Mouse (Mus musculus): ENCODE data around the gene Lap3. TPM values are rescaled to one million over a fixed set of nuclear protein-coding genes. Genes with fewer than 3 reads are reported as not detected.

The Lap3 gene
- polyA plus RNA-seq, 1 experiment: 14.7 TPM

DNA sequence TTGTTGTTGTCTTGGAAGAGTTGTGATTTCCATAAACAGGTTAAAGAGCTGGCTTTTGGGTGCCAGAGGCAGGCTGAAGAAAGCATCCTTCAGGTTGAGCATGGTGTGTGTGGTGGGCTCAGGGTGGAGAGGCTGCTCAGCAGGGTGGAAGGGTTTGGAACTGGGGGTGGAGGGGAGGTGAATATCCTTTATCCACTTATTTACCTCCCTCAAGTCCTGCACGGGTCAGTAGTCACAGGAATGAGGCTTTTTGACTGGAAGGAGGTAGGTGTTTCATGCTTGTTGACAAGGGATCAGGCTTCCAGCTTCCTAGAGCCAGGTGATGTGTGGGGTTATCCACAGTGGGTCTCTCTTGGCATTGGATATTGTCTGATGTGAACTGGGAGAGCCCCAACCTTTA is 21.4 kb downstream of the Lap3 start:
- TF ChIP-seq POLR2A (IDR thresholded peaks at IDR 0.05; ENCODE audit: control insufficient read depth, low read depth, low read length) (no peak), CTCF (IDR thresholded peaks at IDR 0.05; ENCODE audit: control insufficient read depth, insufficient read depth, insufficient replicate concordance, low read depth, low read length) (no peak)
- Histone ChIP-seq H3K4me3 (ENCODE audit: control insufficient read depth, low read depth, low read length) (no peak overlapping the region), H3K27me3 (ENCODE audit: control insufficient read depth, insufficient read depth, low read length) (no peaks in the 10 kb centered on the region), H3K27ac (ENCODE audit: control insufficient read depth, insufficient read depth, low read depth, low read length) (no peak overlapping the region), H3K36me3 (ENCODE audit: control insufficient read depth, insufficient read depth, low read length) (peaks cover 1% of the 10 kb centered on the region), H3K4me1 (ENCODE audit: control insufficient read depth, insufficient read depth, low read length) (no peaks in the 10 kb centered on the region; the same call in 1 of the 2 replicates)

DNA sequence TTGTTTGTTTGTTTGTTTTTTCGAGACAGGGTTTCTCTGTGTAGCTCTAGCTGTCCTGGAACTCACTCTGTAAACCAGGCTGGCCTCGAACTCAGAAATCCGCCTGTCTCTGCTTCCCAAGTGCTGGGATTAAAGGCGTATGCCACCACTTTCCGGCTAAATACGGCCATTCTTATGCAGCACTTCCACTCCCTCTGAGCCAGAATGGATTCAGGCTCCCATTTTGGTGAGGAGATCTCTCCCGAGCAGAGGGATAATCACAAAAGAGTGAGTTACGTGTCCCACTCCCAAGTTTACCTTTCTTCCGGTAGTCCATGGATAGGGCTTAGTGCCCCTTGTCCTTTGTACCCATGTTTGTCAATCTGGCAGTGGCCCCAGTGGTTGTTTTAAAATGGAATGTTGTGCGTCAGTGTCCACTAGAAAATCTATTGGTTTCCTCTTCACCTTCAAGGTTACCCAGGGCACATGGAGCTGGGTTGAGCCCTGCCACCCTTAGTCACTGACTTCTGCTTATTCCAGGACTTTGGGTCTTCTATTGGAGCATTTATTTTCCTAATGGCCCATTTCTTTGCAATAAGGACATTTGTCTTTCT is 22.1 kb downstream of the Lap3 start:
- TF ChIP-seq CTCF (IDR thresholded peaks at IDR 0.05; ENCODE audit: control insufficient read depth, insufficient read depth, insufficient replicate concordance, low read depth, low read length) (no peak), POLR2A (IDR thresholded peaks at IDR 0.05; ENCODE audit: control insufficient read depth, low read depth, low read length) (no peak)
- Histone ChIP-seq H3K27me3 (ENCODE audit: control insufficient read depth, insufficient read depth, low read length) (no peaks in the 10 kb centered on the region), H3K36me3 (ENCODE audit: control insufficient read depth, insufficient read depth, low read length) (no peaks in the 10 kb centered on the region), H3K4me3 (ENCODE audit: control insufficient read depth, low read depth, low read length) (no peak overlapping the region), H3K27ac (ENCODE audit: control insufficient read depth, insufficient read depth, low read depth, low read length) (no peak overlapping the region), H3K4me1 (ENCODE audit: control insufficient read depth, insufficient read depth, low read length) (peaks cover 2% of the 10 kb centered on the region; the same call in 1 of the 2 replicates)

GRCm38 (mm10) chr5:45519960-45520808 is 27.0 kb downstream of the Lap3 start, which contains the start of gene Med28:
Gene Med28, plus strand, starts transcription at chr5:45520229.
- H3K4me1 ChIP-seq (ENCODE audit: control insufficient read depth, insufficient read depth, low read length): peaks cover 2% of the 10 kb centered on the region
- no peaks in the 10 kb centered on the region for H3K27me3 ChIP-seq (ENCODE audit: control insufficient read depth, insufficient read depth, low read length)
- peak within 1 kb of the TSS; percentile 83 for H3K27ac ChIP-seq (ENCODE audit: control insufficient read depth, insufficient read depth, low read depth, low read length)
- TF ChIP-seq CTCF (IDR thresholded peaks at IDR 0.05; ENCODE audit: control insufficient read depth, insufficient read depth, insufficient replicate concordance, low read depth, low read length) (no peak), POLR2A (IDR thresholded peaks at IDR 0.05; ENCODE audit: control insufficient read depth, low read depth, low read length) (peak; percentile 88)
- H3K36me3 ChIP-seq (ENCODE audit: control insufficient read depth, insufficient read depth, low read length): peaks cover 3% of the 10 kb centered on the region; the same call in 1 of the 2 replicates
- peak within 1 kb of the TSS; percentile 90 for H3K4me3 ChIP-seq (ENCODE audit: control insufficient read depth, low read depth, low read length)

GRCm38 (mm10) chr5:45520809-45521110 is 27.6 kb downstream of the Lap3 start:
- TF ChIP-seq CTCF (IDR thresholded peaks at IDR 0.05; ENCODE audit: control insufficient read depth, insufficient read depth, insufficient replicate concordance, low read depth, low read length): no peak
- no peak for TF ChIP-seq POLR2A (IDR thresholded peaks at IDR 0.05; ENCODE audit: control insufficient read depth, low read depth, low read length)
- H3K4me3 ChIP-seq (ENCODE audit: control insufficient read depth, low read depth, low read length): peak overlapping the region; percentile 90
- H3K27ac ChIP-seq (ENCODE audit: control insufficient read depth, insufficient read depth, low read depth, low read length): peak overlapping the region; percentile 83
- no peaks in the 10 kb centered on the region for H3K27me3 ChIP-seq (ENCODE audit: control insufficient read depth, insufficient read depth, low read length)
- H3K4me1 ChIP-seq (ENCODE audit: control insufficient read depth, insufficient read depth, low read length): peaks cover 2% of the 10 kb centered on the region
- peaks cover 3% of the 10 kb centered on the region; the same call in 1 of the 2 replicates for H3K36me3 ChIP-seq (ENCODE audit: control insufficient read depth, insufficient read depth, low read length)

GRCm38 (mm10) chr5:45521601-45522000 is 28.4 kb downstream of the Lap3 start:
- Histone ChIP-seq H3K27me3 (ENCODE audit: control insufficient read depth, insufficient read depth, low read length) (no peaks in the 10 kb centered on the region), H3K27ac (ENCODE audit: control insufficient read depth, insufficient read depth, low read depth, low read length) (no peak overlapping the region), H3K4me3 (ENCODE audit: control insufficient read depth, low read depth, low read length) (peak overlapping the region; percentile 17), H3K4me1 (ENCODE audit: control insufficient read depth, insufficient read depth, low read length) (peaks cover 2% of the 10 kb centered on the region), H3K36me3 (ENCODE audit: control insufficient read depth, insufficient read depth, low read length) (peaks cover 3% of the 10 kb centered on the region; the same call in 1 of the 2 replicates)
- TF ChIP-seq POLR2A (IDR thresholded peaks at IDR 0.05; ENCODE audit: control insufficient read depth, low read depth, low read length): no peak
- TF ChIP-seq CTCF (IDR thresholded peaks at IDR 0.05; ENCODE audit: control insufficient read depth, insufficient read depth, insufficient replicate concordance, low read depth, low read length): no peak

DNA sequence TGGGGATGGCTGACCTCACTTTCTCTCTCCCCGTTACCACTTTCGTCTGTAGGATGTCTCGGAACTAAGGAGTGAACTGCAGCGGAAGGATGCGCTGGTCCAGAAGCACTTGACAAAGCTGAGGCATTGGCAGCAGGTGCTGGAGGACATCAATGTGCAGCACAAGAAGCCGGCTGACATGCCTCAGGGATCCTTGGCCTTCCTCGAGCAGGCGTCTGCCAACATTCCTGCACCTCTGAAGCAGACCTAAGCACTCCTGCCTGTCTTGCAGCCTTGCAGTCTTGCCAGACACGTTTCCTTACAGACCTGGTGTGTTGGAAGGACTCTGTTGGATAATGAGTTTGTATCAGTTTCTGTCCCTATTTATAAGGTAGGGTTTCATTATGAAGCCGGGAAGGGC is 31.9 kb downstream of the Lap3 start:
- H3K4me1 ChIP-seq (ENCODE audit: control insufficient read depth, insufficient read depth, low read length): no peaks in the 10 kb centered on the region; the same call in none of the 2 replicates
- H3K4me3 ChIP-seq (ENCODE audit: control insufficient read depth, low read depth, low read length): no peak overlapping the region
- no peak overlapping the region for H3K27ac ChIP-seq (ENCODE audit: control insufficient read depth, insufficient read depth, low read depth, low read length)
- H3K36me3 ChIP-seq (ENCODE audit: control insufficient read depth, insufficient read depth, low read length): peaks cover 3% of the 10 kb centered on the region
- TF ChIP-seq POLR2A (IDR thresholded peaks at IDR 0.05; ENCODE audit: control insufficient read depth, low read depth, low read length): no peak
- no peak for TF ChIP-seq CTCF (IDR thresholded peaks at IDR 0.05; ENCODE audit: control insufficient read depth, insufficient read depth, insufficient replicate concordance, low read depth, low read length)
- H3K27me3 ChIP-seq (ENCODE audit: control insufficient read depth, insufficient read depth, low read length): no peaks in the 10 kb centered on the region

- no peak overlapping the region for H3K4me3 ChIP-seq (ENCODE audit: control insufficient read depth, low read depth, low read length)
- H3K4me1 ChIP-seq (ENCODE audit: control insufficient read depth, insufficient read depth, low read length): no peaks in the 10 kb centered on the region
- H3K27ac ChIP-seq (ENCODE audit: control insufficient read depth, insufficient read depth, low read depth, low read length): no peak overlapping the region
- peaks cover 3% of the 10 kb centered on the region for H3K36me3 ChIP-seq (ENCODE audit: control insufficient read depth, insufficient read depth, low read length)
- no peak for TF ChIP-seq CTCF (IDR thresholded peaks at IDR 0.05; ENCODE audit: control insufficient read depth, insufficient read depth, insufficient replicate concordance, low read depth, low read length)
- no peak for TF ChIP-seq POLR2A (IDR thresholded peaks at IDR 0.05; ENCODE audit: control insufficient read depth, low read depth, low read length)
- no peaks in the 10 kb centered on the region for H3K27me3 ChIP-seq (ENCODE audit: control insufficient read depth, insufficient read depth, low read length)
Measured at GRCm38 (mm10) chr5:45526338-45526737, 33.2 kb downstream of the Lap3 start.
